In the genomic region with DNA sequence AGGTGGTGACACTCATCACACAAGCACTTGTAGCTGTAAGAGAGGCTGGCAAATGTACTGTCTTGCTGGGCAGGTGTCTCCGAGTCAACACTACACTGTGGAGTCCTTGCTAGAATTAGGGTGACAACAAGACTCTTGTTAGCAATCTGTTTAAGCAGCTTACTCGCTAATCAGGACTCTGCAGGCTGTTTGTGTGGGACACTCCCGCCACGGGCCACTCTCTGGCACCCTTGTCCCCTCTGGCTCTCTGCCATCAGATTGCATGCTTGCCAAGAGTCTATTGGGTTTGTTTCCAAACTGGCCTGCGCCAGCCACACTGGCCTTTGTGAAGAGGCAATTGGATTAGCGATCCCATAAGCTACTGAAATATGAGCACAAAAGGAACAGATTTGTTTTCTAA, we compare ENCODE assay signal across 10 mouse cellular contexts. TPM values are rescaled to one million over a fixed set of nuclear protein-coding genes. Genes with fewer than 3 reads are reported as not detected.
A peak's percentile ranks its signal among the peaks of the same experiment; 100 is the strongest.
DNase-seq lines count a peak whose midpoint lies in the region; ATAC-seq lines count a peak whose summit lies in the region.
"Had no signal": no experiment of that assay in that cellular context is flagged by ENCODE, and none has a peak within 500 bp of the region (broad histone marks: within the 10 kb centered on the region; RNA-seq: fewer than 3 reads in every experiment).

No protein-coding gene starts in this region.

- 0 out of 2 replicates have a peak, but pooled peaks cover 3% of the 10 kb centered on the region for H3K4me1 ChIP-seq in forebrain, embryonic 15.5 days
- H3K4me1 ChIP-seq in forebrain, embryonic 10.5 days = 0 out of 2 replicates have a peak, but pooled peaks cover 2% of the 10 kb centered on the region
- no peaks in the 10 kb centered on the region for H3K4me1 ChIP-seq in neural tube, embryonic 15.5 days

- WGBS in forebrain, embryonic 15.5 days = 13% methylated on average over 6 of the region's 6 CpGs
- 60% methylated on average over 6 of the region's 6 CpGs for WGBS in forebrain, embryonic 10.5 days
- 58% methylated on average over 6 of the region's 6 CpGs for WGBS in neural tube, embryonic 15.5 days

- H3K4me3 ChIP-seq in forebrain, embryonic 15.5 days = no peak overlapping the region
- no peak overlapping the region for H3K4me3 ChIP-seq in forebrain, embryonic 10.5 days
- no peak overlapping the region for H3K4me3 ChIP-seq in neural tube, embryonic 15.5 days (replicated peaks)

- ATAC-seq in forebrain, embryonic 15.5 days (replicated peaks) = peak; percentile 46; the same call in 1 of the 2 replicates
- no peak for ATAC-seq in neural tube, embryonic 15.5 days (ENCODE audit: low FRiP score)

- H3K4me2 ChIP-seq in forebrain, embryonic 15.5 days (replicated peaks) = no peak overlapping the region
- no peak overlapping the region for H3K4me2 ChIP-seq in neural tube, embryonic 15.5 days

- H3K27me3 ChIP-seq in forebrain, embryonic 15.5 days = peaks cover 27% of the 10 kb centered on the region
- H3K27me3 ChIP-seq in forebrain, embryonic 10.5 days (ENCODE audit: poor library complexity, severe bottlenecking) = peaks cover 7% of the 10 kb centered on the region; the same call in 1 of the 2 replicates
- no peaks in the 10 kb centered on the region; the same call in 1 of the 2 replicates for H3K27me3 ChIP-seq in neural tube, embryonic 15.5 days (replicated peaks)

- no peak overlapping the region for H3K9ac ChIP-seq in forebrain, embryonic 15.5 days (replicated peaks)
- no peak overlapping the region for H3K9ac ChIP-seq in neural tube, embryonic 15.5 days (replicated peaks)

- DNase-seq in forebrain, embryonic 10.5 days (ENCODE audit: extremely low spot score, low spot score) = no peak
- DNase-seq in right cerebral cortex, adult 2 months (ENCODE audit: low spot score in 2 of 2) = peak; percentile 28 to 42
- no peak for DNase-seq in right cerebral cortex, postnatal 25 days
- DNase-seq in kidney, adult 8-10 months = peak; percentile 21 to 47
- peak; percentile 91 for DNase-seq in retina, postnatal 1 day
- DNase-seq in frontal cortex, postnatal 10 days (ENCODE audit: low spot score in 2 of 2) = no peak

- H3K27ac ChIP-seq in forebrain, embryonic 15.5 days (replicated peaks) = no peak overlapping the region
- H3K27ac ChIP-seq in forebrain, embryonic 10.5 days = no peak overlapping the region
- H3K27ac ChIP-seq in neural tube, embryonic 15.5 days (replicated peaks) = no peak overlapping the region

- H3K36me3 ChIP-seq in forebrain, embryonic 15.5 days = no peaks in the 10 kb centered on the region
- no peaks in the 10 kb centered on the region for H3K36me3 ChIP-seq in forebrain, embryonic 10.5 days (replicated peaks)
- H3K36me3 ChIP-seq in neural tube, embryonic 15.5 days = no peaks in the 10 kb centered on the region

- no peaks in the 10 kb centered on the region for H3K9me3 ChIP-seq in forebrain, embryonic 15.5 days
- no peaks in the 10 kb centered on the region for H3K9me3 ChIP-seq in forebrain, embryonic 10.5 days
- H3K9me3 ChIP-seq in neural tube, embryonic 15.5 days (replicated peaks) = no peaks in the 10 kb centered on the region
- H3K9me3 ChIP-seq: megakaryocyte, embryonic 14.5 days had no signal

RNA-seq across cellular contexts. Expression of a gene that starts 13.9 kb away (rescaled TPM):
- polyA plus RNA-seq in forebrain, embryonic 15.5 days (2015; fragmentation: Nextera tagmentation; extraction: Ambion mirVana) = not detected in 2 replicates
- not detected in 2 replicates for polyA plus RNA-seq in forebrain, embryonic 10.5 days (2016; fragmentation: Nextera tagmentation; extraction: Ambion mirVana)
- polyA plus RNA-seq in neural tube, embryonic 15.5 days (2015; fragmentation: Nextera tagmentation; extraction: Ambion mirVana) = 0.24 TPM in 1 of 2 replicates, not detected in the other
- polyA plus RNA-seq: testis, adult 2 months had no signal

RNA-seq across cellular contexts. Expression of a gene that starts 18.9 kb away (rescaled TPM):
- 0.14 and 0.25 TPM in 2 replicates for polyA plus RNA-seq in forebrain, embryonic 15.5 days (2015; fragmentation: Nextera tagmentation; extraction: Ambion mirVana)
- 0.29 and 0.34 TPM in 2 replicates for polyA plus RNA-seq in forebrain, embryonic 10.5 days (2016; fragmentation: Nextera tagmentation; extraction: Ambion mirVana)
- 0.31 and 0.54 TPM in 2 replicates for polyA plus RNA-seq in neural tube, embryonic 15.5 days (2015; fragmentation: Nextera tagmentation; extraction: Ambion mirVana)

Comparison
In these comparisons a context has a peak if more than half of its experiments do, and no peak if none do; other contexts are left out.
1. DNase-seq: peak in right cerebral cortex, adult 2 months (2 of 2), kidney, adult 8-10 months (2 of 2) and retina, postnatal 1 day (single experiment); none in forebrain, embryonic 10.5 days (single experiment), right cerebral cortex, postnatal 25 days (single experiment) and frontal cortex, postnatal 10 days (0 of 2).